Comparison of ENCODE assay signal across 27 mouse cellular contexts in genomic region chr11:4437318-4437717, GRCm38 (mm10). TPM values are rescaled to one million over a fixed set of nuclear protein-coding genes. Genes with fewer than 3 reads are reported as not detected.
"Had no signal": no experiment of that assay in that cellular context is flagged by ENCODE, and none has a peak within 500 bp of the region (broad histone marks: within the 10 kb centered on the region; RNA-seq: fewer than 3 reads in every experiment).

No protein-coding gene starts in this region.

- H3K27ac ChIP-seq: embryonic facial prominence, embryonic 10.5 days; embryonic facial prominence, embryonic 12.5 days; embryonic facial prominence, embryonic 13.5 days; embryonic facial prominence, embryonic 15.5 days; forebrain, embryonic 10.5 days; forebrain, embryonic 12.5 days; forebrain, embryonic 13.5 days; forebrain, embryonic 15.5 days; gastrocnemius, adult 2 months; heart, adult 2 months; heart, embryonic 10.5 days had no signal

- ATAC-seq: forebrain, embryonic 13.5 days; forebrain, embryonic 14.5 days; forebrain, embryonic 15.5 days; forebrain, embryonic 16.5 days had no signal

- H3K36me3 ChIP-seq: embryonic facial prominence, embryonic 10.5 days; embryonic facial prominence, embryonic 12.5 days; embryonic facial prominence, embryonic 13.5 days; embryonic facial prominence, embryonic 15.5 days; forebrain, embryonic 10.5 days; forebrain, embryonic 12.5 days; forebrain, embryonic 15.5 days; heart, embryonic 10.5 days had no signal

- H3K4me2 ChIP-seq: embryonic facial prominence, embryonic 12.5 days; embryonic facial prominence, embryonic 13.5 days; embryonic facial prominence, embryonic 15.5 days; forebrain, embryonic 12.5 days; forebrain, embryonic 13.5 days; forebrain, embryonic 15.5 days had no signal

- DNase-seq: cerebellum, adult 9-11 months; cerebellum, postnatal 25 days; cerebellum, postnatal 36 days; embryo, embryonic 11 days; gastrocnemius, adult 2 months; gastrocnemius, postnatal 10 days; gastrocnemius, postnatal 14 days; gastrocnemius, postnatal 25 days; gastrocnemius, postnatal 36 days; heart, adult 11 months; heart, adult 2 months had no signal

- H3K4me3 ChIP-seq: embryonic facial prominence, embryonic 10.5 days; embryonic facial prominence, embryonic 12.5 days; embryonic facial prominence, embryonic 13.5 days; embryonic facial prominence, embryonic 15.5 days; erythroblast, embryonic 14.5 days; forebrain, embryonic 10.5 days; forebrain, embryonic 12.5 days; forebrain, embryonic 13.5 days; forebrain, embryonic 15.5 days; gastrocnemius, adult 2 months; heart, adult 2 months; heart, embryonic 10.5 days had no signal

- H3K9me3 ChIP-seq: embryonic facial prominence, embryonic 10.5 days; embryonic facial prominence, embryonic 12.5 days; embryonic facial prominence, embryonic 13.5 days; embryonic facial prominence, embryonic 15.5 days; forebrain, embryonic 10.5 days; forebrain, embryonic 12.5 days; forebrain, embryonic 13.5 days; forebrain, embryonic 15.5 days; heart, embryonic 10.5 days had no signal

- H3K4me1 ChIP-seq: embryonic facial prominence, embryonic 13.5 days; embryonic facial prominence, embryonic 15.5 days; forebrain, embryonic 13.5 days; forebrain, embryonic 15.5 days had no signal

- H3K9ac ChIP-seq: embryonic facial prominence, embryonic 12.5 days; embryonic facial prominence, embryonic 13.5 days; embryonic facial prominence, embryonic 15.5 days; forebrain, embryonic 12.5 days; forebrain, embryonic 13.5 days; forebrain, embryonic 15.5 days had no signal

- H3K27me3 ChIP-seq: embryonic facial prominence, embryonic 12.5 days; embryonic facial prominence, embryonic 13.5 days; embryonic facial prominence, embryonic 15.5 days; forebrain, embryonic 12.5 days; forebrain, embryonic 13.5 days; forebrain, embryonic 15.5 days had no signal

RNA-seq across cellular contexts. Expression of gene Hormad2, which starts 3.6 kb away (rescaled TPM):
- total RNA-seq: gastrocnemius, adult 18-20 months; gastrocnemius, adult 2 months; gastrocnemius, adult 8-10 months; gastrocnemius, postnatal 14 days; gastrocnemius, postnatal 25 days; gastrocnemius, postnatal 36 days; heart, adult 18-20 months; heart, adult 8-10 months had no signal
- polyA plus RNA-seq: embryonic facial prominence, embryonic 13.5 days; erythroblast, embryonic 14.5 days; forebrain, embryonic 12.5 days; forebrain, embryonic 15.5 days; heart, adult 2 months had no signal
